Mouse (Mus musculus) MEL (cell line): ENCODE measurements around the gene Cdh24. TPM values are rescaled to one million over a fixed set of nuclear protein-coding genes. Genes with fewer than 3 reads are reported as not detected.
A peak's percentile ranks its signal among the peaks of the same experiment; 100 is the strongest.

Experiments
- DNase-seq: peaks from one replicate; pipeline ENCODE4 v3.0.0; 2011; ENCODE audit warnings: low read depth, low spot score
- H3K27ac ChIP-seq: 2 replicates; pipeline ENCODE4 v1.5.1; 2012; ENCODE audit warnings: low read depth, mild to moderate bottlenecking, control low read depth, low read length, moderate library complexity; ENCODE audit not compliant: control insufficient read depth
- H3K27me3 ChIP-seq, 2 experiments: fragments of 150-350 bp in 1 of 2; sonication (generic) in 1 of 2; 2 replicates each; pipeline ENCODE4 v1.6.1; 2012; ENCODE audit warnings: low read length in 2 of 2, mild to moderate bottlenecking in 2 of 2, improper control_type of control experiment in 1 of 2, moderate library complexity in 1 of 2; ENCODE audit not compliant: insufficient read depth in 2 of 2, control insufficient read depth in 1 of 2
- H3K36me3 ChIP-seq, 2 experiments: 2 replicates each; pipeline ENCODE4 v1.6.1; 2012 to 2014; ENCODE audit warnings: low read length in 2 of 2, improper control_type of control experiment in 1 of 2, inconsistent platforms in 1 of 2, mild to moderate bottlenecking in 1 of 2; ENCODE audit not compliant: insufficient read depth in 2 of 2, control insufficient read depth in 1 of 2
- H3K4me1 ChIP-seq, 2 experiments: fragments of 150-350 bp in 1 of 2; sonication (generic) in 1 of 2; 2 replicates each; pipeline ENCODE4 v1.6.1; 2012; ENCODE audit warnings: low read length in 2 of 2, improper control_type of control experiment in 1 of 2, mild to moderate bottlenecking in 1 of 2; ENCODE audit not compliant: insufficient read depth in 2 of 2, control insufficient read depth in 1 of 2
- H3K4me3 ChIP-seq, 2 experiments: fragments of 150-350 bp in 1 of 2; sonication (generic) in 1 of 2; 2 replicates each; pipeline ENCODE4 v1.5.1; 2012; ENCODE audit warnings: low read depth in 2 of 2, low read length in 2 of 2, mild to moderate bottlenecking in 2 of 2, moderate library complexity in 2 of 2, control low read depth in 1 of 2, improper control_type of control experiment in 1 of 2; ENCODE audit not compliant: control insufficient read depth in 1 of 2, insufficient read depth in 1 of 2
- H3K79me2 ChIP-seq: 2 replicates; pipeline ENCODE4 v1.6.1; 2012; ENCODE audit warnings: mild to moderate bottlenecking, low read length, moderate library complexity; ENCODE audit not compliant: control insufficient read depth, poor library complexity, insufficient read depth
- H3K9ac ChIP-seq: 2 replicates; pipeline ENCODE4 v1.6.1; 2012; ENCODE audit warnings: low read depth, mild to moderate bottlenecking, control low read depth, low read length, moderate library complexity; ENCODE audit not compliant: control insufficient read depth, poor library complexity, severe bottlenecking
- H3K9me3 ChIP-seq: fragments of 150-350 bp; sonication (generic); replicated peaks from 2 replicates; pipeline ENCODE4 v1.6.1; 2012; ENCODE audit warnings: mild to moderate bottlenecking, low read length, improper control_type of control experiment, moderate library complexity; ENCODE audit not compliant: insufficient read depth
- BHLHE40 ChIP-seq: IDR thresholded peaks from 2 replicates; pipeline ENCODE4 v1.6.1; 2012; ENCODE audit warnings: low read depth, mild to moderate bottlenecking, inconsistent platforms, low read length, improper control_type of control experiment, borderline replicate concordance
- E2F4 ChIP-seq: IDR thresholded peaks from 2 replicates; pipeline ENCODE4 v1.6.1; 2011; ENCODE audit warnings: low read depth, low read length, improper control_type of control experiment, borderline replicate concordance
- GABPA ChIP-seq: IDR thresholded peaks from 2 replicates; pipeline ENCODE4 v1.6.1; 2012; ENCODE audit warnings: low read depth, mild to moderate bottlenecking, inconsistent platforms, low read length, improper control_type of control experiment, moderate library complexity
- NELFE ChIP-seq: IDR thresholded peaks from 2 replicates; pipeline ENCODE4 v1.6.1; 2011; ENCODE audit warnings: low read depth, low read length, improper control_type of control experiment
- NRF1 ChIP-seq: IDR thresholded peaks from 2 replicates; pipeline ENCODE4 v1.6.1; 2014; ENCODE audit warnings: low read depth, mild to moderate bottlenecking, inconsistent platforms, low read length, improper control_type of control experiment, moderate library complexity; ENCODE audit not compliant: poor library complexity, insufficient read depth, severe bottlenecking
- POLR2A ChIP-seq, 2 experiments: IDR thresholded peaks; 2 replicates each; pipeline ENCODE4 v1.6.1; 2011 to 2012; ENCODE audit warnings: low read length in 2 of 2, mild to moderate bottlenecking in 2 of 2, control low read depth in 1 of 2, improper control_type of control experiment in 1 of 2, low read depth in 1 of 2, moderate library complexity in 1 of 2; ENCODE audit not compliant: control insufficient read depth in 1 of 2, insufficient read depth in 1 of 2, poor library complexity in 1 of 2
- RAD21 ChIP-seq: IDR thresholded peaks from 2 replicates; pipeline ENCODE4 v1.6.1; 2011; ENCODE audit warnings: mild to moderate bottlenecking, low read depth, low read length, improper control_type of control experiment
- RCOR1 ChIP-seq: IDR thresholded peaks from 2 replicates; pipeline ENCODE4 v1.6.1; 2012; ENCODE audit warnings: low read depth, mild to moderate bottlenecking, inconsistent platforms, low read length, improper control_type of control experiment
- TAL1 ChIP-seq: IDR thresholded peaks from 2 replicates; pipeline ENCODE4 v1.6.1; 2012; ENCODE audit warnings: mild to moderate bottlenecking, inconsistent platforms, low read length, moderate library complexity, mixed read lengths
- ZMIZ1 ChIP-seq: IDR thresholded peaks from 2 replicates; pipeline ENCODE4 v1.6.1; 2012; ENCODE audit warnings: low read depth, mild to moderate bottlenecking, inconsistent platforms, low read length, improper control_type of control experiment, moderate library complexity
- polyA plus RNA-seq, 2 experiments: library from polyadenylated mRNA; stranded (reverse) in 1 of 2; unstranded in 1 of 2; fragments of >175 nt in 1 of 2; fragments of >200 nt in 1 of 2; gene quantifications; 2 replicates each; pipeline versions ENCODE4 v1.2.1 to v1.2.4; 2012; ENCODE audit warnings: low replicate concordance in 2 of 2, low read depth in 1 of 2; ENCODE audit not compliant: insufficient read length in 2 of 2, insufficient read depth in 1 of 2, missing spikeins in 1 of 2
- total RNA-seq: library from RNA; depleted of rRNA; stranded (reverse); fragments of 300-350 nt; gene quantifications from 2 replicates; pipeline ENCODE4 v1.2.3, GENCODE M21; 2012

Cdh24 gene
- total and polyA plus RNA-seq, 3 experiments: 0.89 to 5.8 TPM; not detected in 1

GRCm38 (mm10) chr14:54642224-54642944 is 1.2 kb upstream of the Cdh24 start:
- H3K27me3 ChIP-seq: no peaks in the 10 kb centered on the region
- peaks cover 4% of the 10 kb centered on the region in 2 experiments; a peak in 2 of 4 replicates for H3K4me1 ChIP-seq
- H3K4me3 ChIP-seq: no peak overlapping the region
- peaks cover under 1 to 6% of the 10 kb centered on the region in 2 experiments; a peak in 3 of 4 replicates for H3K36me3 ChIP-seq
- H3K9me3 ChIP-seq: no peaks in the 10 kb centered on the region
- H3K27ac ChIP-seq: no peak overlapping the region
- TF ChIP-seq E2F4: no peak
- TF ChIP-seq ZMIZ1: no peak
- TF ChIP-seq RCOR1: no peak
- no peak for TF ChIP-seq TAL1
- no peak for TF ChIP-seq RAD21
- peak; percentile 29 for DNase-seq
- no peak overlapping the region for H3K9ac ChIP-seq
- H3K79me2 ChIP-seq: no peaks in the 10 kb centered on the region; the same call in 1 of the 2 replicates

DNA sequence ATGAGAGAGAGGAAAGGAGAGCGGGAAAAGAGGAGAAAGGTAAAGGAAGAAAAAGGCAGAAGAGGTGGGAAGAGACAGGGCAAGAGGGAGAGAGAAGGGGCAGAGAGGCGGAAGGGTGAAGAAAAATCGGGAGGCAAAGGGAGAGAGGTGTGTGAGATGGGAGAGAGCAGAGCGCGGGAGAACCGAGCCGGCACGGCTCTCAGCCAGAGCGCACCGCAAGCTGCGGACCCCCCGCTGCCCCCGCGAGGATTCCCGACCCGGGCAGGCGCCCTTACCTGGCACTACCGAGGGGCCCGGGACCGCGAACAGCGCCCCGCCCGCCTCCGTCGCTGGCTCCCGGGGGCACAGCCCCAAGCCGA is 239 bp downstream of the Cdh24 start, which contains the start of gene Gm17606:
Gm17606 (plus strand) TSS at position 7 of the 359 bp plus-strand sequence.
- peak within 1 kb of the TSS; percentile 66 to 92 for H3K4me3 ChIP-seq
- H3K36me3 ChIP-seq: no peaks in the 10 kb centered on the region; a peak in 2 of 4 replicates
- H3K9ac ChIP-seq: peak within 1 kb of the TSS; percentile 77
- H3K27me3 ChIP-seq: no peaks in the 10 kb centered on the region
- TF ChIP-seq NELFE: peak; percentile 47; the same call in 1 of the 2 replicates
- no peak for TF ChIP-seq GABPA
- peak in 1 of 2 experiments; percentile 49; a peak in 1 of 4 replicates for TF ChIP-seq POLR2A (IDR thresholded peaks at IDR 0.05; ENCODE audit: control insufficient read depth in 1 of 2, insufficient read depth in 1 of 2, low read depth in 1 of 2, low read length in 2 of 2, poor library complexity in 1 of 2)
- H3K9me3 ChIP-seq: no peaks in the 10 kb centered on the region
- H3K27ac ChIP-seq: peak within 1 kb of the TSS; percentile 63
- H3K79me2 ChIP-seq: no peaks in the 10 kb centered on the region; the same call in 1 of the 2 replicates
- no peak for DNase-seq
- H3K4me1 ChIP-seq: peaks cover 4% of the 10 kb centered on the region in 2 experiments; a peak in 2 of 4 replicates

DNA sequence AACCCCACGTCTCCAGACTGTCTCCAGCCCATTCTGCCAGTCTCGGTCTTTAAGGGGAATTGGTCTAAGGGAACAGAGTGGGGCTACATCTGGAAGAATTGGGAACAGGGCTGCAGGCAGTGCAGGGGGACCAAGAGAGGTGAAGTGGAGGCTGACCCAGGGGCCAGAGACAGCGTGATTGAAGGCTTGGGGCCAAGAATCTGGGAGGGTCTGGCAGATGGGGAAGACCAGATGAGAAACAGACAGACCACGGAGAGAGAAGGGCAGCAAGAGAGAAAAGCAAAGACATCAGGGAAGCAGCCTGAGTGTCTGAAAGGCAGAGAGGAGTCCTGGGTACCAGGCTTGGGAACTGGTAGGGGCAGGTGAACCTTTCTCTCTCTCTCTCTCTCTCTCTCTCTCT is 1.0 kb downstream of the Cdh24 start:
- H3K79me2 ChIP-seq: no peaks in the 10 kb centered on the region; the same call in 1 of the 2 replicates
- H3K9me3 ChIP-seq: no peaks in the 10 kb centered on the region
- no peak for DNase-seq
- H3K36me3 ChIP-seq: no peaks in the 10 kb centered on the region; a peak in 1 of 4 replicates
- H3K27me3 ChIP-seq: no peaks in the 10 kb centered on the region
- no peak overlapping the region for H3K4me3 ChIP-seq
- no peak overlapping the region for H3K27ac ChIP-seq
- no peak for TF ChIP-seq NRF1
- no peak for TF ChIP-seq BHLHE40
- TF ChIP-seq GABPA: no peak
- no peak for TF ChIP-seq POLR2A (IDR thresholded peaks at IDR 0.05; ENCODE audit: control insufficient read depth in 1 of 2, insufficient read depth in 1 of 2, low read depth in 1 of 2, low read length in 2 of 2, poor library complexity in 1 of 2)
- no peak overlapping the region for H3K9ac ChIP-seq
- H3K4me1 ChIP-seq: peaks cover 4% of the 10 kb centered on the region in 2 experiments; a peak in 2 of 4 replicates
